Mouse (Mus musculus): ENCODE data around the gene Tmem132e. TPM values are rescaled to one million over a fixed set of nuclear protein-coding genes. Genes with fewer than 3 reads are reported as not detected.

Gene Tmem132e
- polyA plus RNA-seq (2015; fragmentation: Nextera tagmentation; extraction: Ambion mirVana), result 0.56 and 0.67 TPM in 2 replicates

DNA sequence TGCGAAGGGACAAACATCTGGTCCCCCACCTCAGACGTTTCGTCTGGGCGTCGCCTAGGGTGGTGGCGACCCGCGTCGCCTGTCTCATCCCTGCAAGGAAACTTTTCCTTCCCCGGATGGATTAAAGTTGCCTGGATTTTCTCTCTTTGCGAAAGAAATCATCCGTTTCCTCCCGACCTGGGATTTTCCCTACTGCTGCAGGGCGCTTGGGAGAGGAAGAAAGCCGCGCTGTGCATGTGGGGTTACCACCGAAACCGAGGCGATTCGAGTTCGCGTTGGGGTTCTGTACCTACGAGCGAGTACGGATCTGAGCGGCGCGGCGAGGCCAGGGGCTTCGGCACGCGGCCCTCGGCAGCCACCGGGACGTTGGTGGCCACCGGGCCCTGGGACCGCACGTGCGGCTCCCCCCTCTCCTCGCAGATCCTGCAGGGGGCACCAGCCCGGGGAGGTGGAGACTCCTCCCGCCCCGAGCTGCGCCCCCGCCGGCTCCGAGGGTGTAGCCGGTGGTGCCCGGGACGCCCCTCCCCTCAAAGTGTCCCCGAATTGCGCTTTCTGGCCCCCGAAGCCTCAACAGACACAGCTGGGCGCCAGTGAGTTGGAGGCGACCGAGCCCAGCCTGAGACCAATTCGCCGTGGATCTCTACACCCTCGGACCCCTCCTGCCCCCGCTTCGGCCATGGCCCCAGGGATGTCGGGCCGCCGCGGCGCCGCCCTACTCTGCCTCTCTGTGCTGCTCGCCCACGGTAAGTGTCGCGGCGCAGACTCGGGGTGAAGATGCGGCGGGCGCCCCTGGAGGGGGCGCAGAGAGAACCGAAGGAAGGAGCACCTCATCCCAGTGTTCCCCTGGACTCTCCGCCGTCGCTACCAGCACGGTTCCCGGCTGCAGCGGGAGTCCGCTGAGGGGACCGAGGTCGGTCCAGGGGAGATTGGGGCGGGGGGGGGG, at the start of gene Tmem132e:
Tmem132e (plus strand) TSS at position 530 of the 943 bp plus-strand sequence.
- Histone ChIP-seq H3K4me2 (peak within 1 kb of the TSS; percentile 95), H3K9me3 (no peaks in the 10 kb centered on the region), H3K27me3 (peaks cover 95% of the 10 kb centered on the region), H3K9ac (0 out of 2 replicates have a peak within 1 kb of the TSS, but pooled peaks have one; percentile 31), H3K27ac (no peak within 1 kb of the TSS), H3K4me1 (peaks cover 36% of the 10 kb centered on the region), H3K4me3 (peak within 1 kb of the TSS; percentile 55), H3K36me3 (no peaks in the 10 kb centered on the region)
- WGBS, result under 1% methylated on average over 87 of the region's 88 CpGs
- ATAC-seq (ENCODE audit: insufficient number of reproducible peaks, low FRiP score, low TSS enrichment, low read depth), result no peak

DNA sequence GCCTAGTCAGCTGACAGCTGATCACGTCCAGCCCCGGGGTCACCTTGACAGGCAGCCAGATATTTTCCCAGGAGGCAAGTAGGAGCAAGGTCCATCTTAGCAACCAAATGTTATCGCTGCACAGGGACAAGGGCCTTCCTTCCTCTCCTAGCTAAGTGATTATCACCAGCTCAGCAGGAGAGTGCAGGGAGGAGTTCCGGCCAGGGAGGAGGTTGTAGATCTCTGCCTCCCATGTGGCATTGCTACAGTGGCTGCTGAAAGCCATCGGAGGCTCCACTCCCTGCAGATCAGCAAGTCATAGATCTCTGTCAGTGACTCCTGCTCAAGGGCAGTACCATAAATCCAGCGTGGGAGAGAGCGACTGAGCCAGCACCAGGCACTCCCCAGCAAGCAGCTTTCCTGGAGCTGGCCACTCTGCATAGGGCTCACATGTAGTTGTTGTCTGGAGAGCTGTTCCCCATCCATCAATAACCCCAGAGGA, 48.7 kb upstream of the Tmem132e start:
- no peaks in the 10 kb centered on the region for H3K36me3 ChIP-seq
- no peak overlapping the region for H3K9ac ChIP-seq
- H3K4me1 ChIP-seq, result peaks cover 3% of the 10 kb centered on the region; the same call in 1 of the 2 replicates
- no peak overlapping the region for H3K4me3 ChIP-seq
- no peaks in the 10 kb centered on the region for H3K9me3 ChIP-seq
- no peak for ATAC-seq (ENCODE audit: insufficient number of reproducible peaks, low FRiP score, low TSS enrichment, low read depth)
- WGBS, result 11% methylated on average over 7 of the region's 7 CpGs
- H3K27ac ChIP-seq, result no peak overlapping the region
- 0 out of 2 replicates have a peak, but pooled peaks cover 4% of the 10 kb centered on the region for H3K27me3 ChIP-seq
- H3K4me2 ChIP-seq, result no peak overlapping the region

DNA sequence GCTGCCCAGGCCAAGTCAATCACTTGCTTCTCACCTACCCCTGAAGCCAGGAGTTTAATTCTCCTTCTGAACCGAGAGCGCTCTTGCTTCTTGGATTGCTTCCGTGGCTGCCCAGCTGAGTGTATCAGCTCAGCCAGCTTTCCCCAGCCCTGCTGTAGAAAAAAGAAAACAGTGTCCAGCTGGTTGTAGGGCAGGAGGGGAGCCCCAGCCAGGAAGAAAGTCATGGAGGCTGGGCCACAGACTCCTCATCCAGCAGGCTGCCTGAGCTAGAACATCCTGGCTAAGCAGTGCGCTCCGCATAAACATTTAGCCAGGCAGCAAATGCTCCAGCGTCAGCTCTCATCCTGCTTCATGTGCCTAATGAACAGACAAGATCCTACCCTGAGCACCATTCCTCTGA, 48.3 kb upstream of the Tmem132e start:
- Histone ChIP-seq H3K27ac (no peak overlapping the region), H3K9ac (no peak overlapping the region), H3K4me2 (no peak overlapping the region), H3K9me3 (no peaks in the 10 kb centered on the region), H3K4me3 (no peak overlapping the region), H3K27me3 (0 out of 2 replicates have a peak, but pooled peaks cover 4% of the 10 kb centered on the region), H3K36me3 (no peaks in the 10 kb centered on the region), H3K4me1 (peaks cover 3% of the 10 kb centered on the region; the same call in 1 of the 2 replicates)
- ATAC-seq (ENCODE audit: insufficient number of reproducible peaks, low FRiP score, low TSS enrichment, low read depth), result no peak
- WGBS, result 40% methylated on average over 6 of the region's 6 CpGs

DNA sequence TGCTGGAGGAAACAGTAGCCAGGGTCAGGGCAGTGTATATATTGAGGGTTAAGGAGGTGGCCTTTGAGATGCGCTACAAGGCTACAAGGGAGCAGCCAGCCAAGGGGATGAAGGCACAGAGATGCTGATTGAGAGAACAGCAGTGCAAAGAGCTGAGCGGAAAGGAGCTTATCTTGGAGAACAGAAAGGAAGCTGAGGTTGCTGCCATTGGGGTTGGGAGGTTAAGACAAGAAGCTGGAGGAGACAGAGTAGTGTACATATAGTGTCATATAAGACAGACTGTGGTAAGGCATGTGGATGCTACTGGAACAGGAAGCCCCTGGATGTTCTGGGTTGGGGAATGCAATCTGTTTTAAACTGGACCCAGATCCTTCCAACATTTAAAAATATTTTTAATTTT, 47.8 kb upstream of the Tmem132e start:
- no peak overlapping the region for H3K27ac ChIP-seq
- 60% methylated on average over 2 of the region's 2 CpGs for WGBS
- H3K4me1 ChIP-seq, result peaks cover 3% of the 10 kb centered on the region; the same call in 1 of the 2 replicates
- H3K9ac ChIP-seq, result no peak overlapping the region
- no peak for ATAC-seq (ENCODE audit: insufficient number of reproducible peaks, low FRiP score, low TSS enrichment, low read depth)
- H3K27me3 ChIP-seq, result 0 out of 2 replicates have a peak, but pooled peaks cover 4% of the 10 kb centered on the region
- H3K4me3 ChIP-seq, result no peak overlapping the region
- H3K36me3 ChIP-seq, result no peaks in the 10 kb centered on the region
- no peaks in the 10 kb centered on the region for H3K9me3 ChIP-seq
- H3K4me2 ChIP-seq, result no peak overlapping the region

DNA sequence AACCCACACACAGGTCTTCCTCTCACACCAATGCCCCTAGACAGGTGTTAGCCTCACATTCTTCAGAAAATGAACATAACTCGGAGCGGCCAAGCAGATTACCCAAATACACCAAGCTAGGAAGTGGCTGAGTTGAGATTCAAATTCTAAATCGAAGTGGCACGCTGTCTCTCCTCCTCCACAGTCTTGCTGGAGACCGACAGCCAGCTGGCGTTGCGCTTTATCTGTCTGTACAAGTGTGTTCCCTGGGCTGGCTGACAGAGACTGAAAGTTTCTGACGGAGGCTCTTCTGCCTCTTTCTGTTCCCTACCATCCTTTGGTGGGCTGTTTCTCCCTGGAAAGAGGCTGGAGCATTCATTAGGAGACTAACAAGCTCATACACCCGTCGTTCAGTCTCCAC, 37.7 kb upstream of the Tmem132e start:
- Histone ChIP-seq H3K9ac (no peak overlapping the region), H3K9me3 (no peaks in the 10 kb centered on the region), H3K27me3 (no peaks in the 10 kb centered on the region), H3K4me2 (no peak overlapping the region), H3K36me3 (no peaks in the 10 kb centered on the region), H3K4me1 (no peaks in the 10 kb centered on the region), H3K4me3 (no peak overlapping the region), H3K27ac (no peak overlapping the region)
- no peak for ATAC-seq (ENCODE audit: insufficient number of reproducible peaks, low FRiP score, low TSS enrichment, low read depth)
- 79% methylated on average over 10 of the region's 10 CpGs for WGBS

DNA sequence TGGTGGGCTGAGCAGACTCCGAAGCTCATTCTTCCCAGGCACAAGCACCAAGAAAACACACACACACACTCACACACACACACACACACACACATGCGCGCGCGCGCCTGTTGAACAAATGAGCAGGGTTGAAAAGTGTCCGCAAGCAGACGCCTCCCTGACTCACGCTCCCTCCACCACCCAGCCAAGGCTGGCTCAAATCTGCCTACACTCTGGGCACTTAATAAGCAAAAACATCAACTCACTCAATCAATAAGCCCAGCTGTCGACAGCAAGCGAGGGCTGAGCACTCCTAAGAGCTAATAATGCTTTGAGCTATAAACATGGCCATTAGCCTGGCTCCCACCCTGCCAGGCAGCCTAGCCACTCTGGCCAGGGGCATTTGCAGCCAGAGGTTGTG, 18.5 kb upstream of the Tmem132e start:
- no peak for ATAC-seq (ENCODE audit: insufficient number of reproducible peaks, low FRiP score, low TSS enrichment, low read depth)
- H3K4me1 ChIP-seq, result no peaks in the 10 kb centered on the region
- 69% methylated on average over 11 of the region's 11 CpGs for WGBS
- no peaks in the 10 kb centered on the region for H3K36me3 ChIP-seq
- H3K27me3 ChIP-seq, result no peaks in the 10 kb centered on the region
- H3K27ac ChIP-seq, result no peak overlapping the region
- no peaks in the 10 kb centered on the region for H3K9me3 ChIP-seq
- no peak overlapping the region for H3K4me3 ChIP-seq
- no peak overlapping the region for H3K4me2 ChIP-seq
- no peak overlapping the region for H3K9ac ChIP-seq

DNA sequence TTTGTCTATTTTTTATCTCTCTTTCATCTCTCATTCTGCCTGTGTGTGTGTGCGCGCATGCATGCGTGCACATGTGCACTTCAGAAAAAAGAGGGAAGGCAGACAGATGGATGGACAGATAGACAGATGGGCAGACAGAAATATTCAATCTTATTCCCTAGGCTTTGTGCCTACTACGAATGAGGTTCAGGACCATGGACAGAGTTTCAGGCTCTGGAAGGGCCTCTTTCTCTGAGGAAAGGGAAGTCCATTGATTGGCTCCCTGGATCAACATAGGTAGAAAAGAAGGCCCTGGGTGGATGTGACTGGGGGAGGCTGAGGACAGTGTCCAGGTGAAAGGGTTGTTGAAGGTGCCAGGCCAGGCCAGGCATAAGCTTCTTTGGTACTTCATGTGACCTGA, 17.1 kb upstream of the Tmem132e start:
- no peak overlapping the region for H3K4me3 ChIP-seq
- no peak overlapping the region for H3K27ac ChIP-seq
- WGBS, result 76% methylated on average over 4 of the region's 4 CpGs
- no peak overlapping the region for H3K4me2 ChIP-seq
- no peaks in the 10 kb centered on the region for H3K9me3 ChIP-seq
- ATAC-seq (ENCODE audit: insufficient number of reproducible peaks, low FRiP score, low TSS enrichment, low read depth), result no peak
- H3K36me3 ChIP-seq, result no peaks in the 10 kb centered on the region
- H3K9ac ChIP-seq, result no peak overlapping the region
- no peaks in the 10 kb centered on the region for H3K27me3 ChIP-seq
- no peaks in the 10 kb centered on the region for H3K4me1 ChIP-seq

DNA sequence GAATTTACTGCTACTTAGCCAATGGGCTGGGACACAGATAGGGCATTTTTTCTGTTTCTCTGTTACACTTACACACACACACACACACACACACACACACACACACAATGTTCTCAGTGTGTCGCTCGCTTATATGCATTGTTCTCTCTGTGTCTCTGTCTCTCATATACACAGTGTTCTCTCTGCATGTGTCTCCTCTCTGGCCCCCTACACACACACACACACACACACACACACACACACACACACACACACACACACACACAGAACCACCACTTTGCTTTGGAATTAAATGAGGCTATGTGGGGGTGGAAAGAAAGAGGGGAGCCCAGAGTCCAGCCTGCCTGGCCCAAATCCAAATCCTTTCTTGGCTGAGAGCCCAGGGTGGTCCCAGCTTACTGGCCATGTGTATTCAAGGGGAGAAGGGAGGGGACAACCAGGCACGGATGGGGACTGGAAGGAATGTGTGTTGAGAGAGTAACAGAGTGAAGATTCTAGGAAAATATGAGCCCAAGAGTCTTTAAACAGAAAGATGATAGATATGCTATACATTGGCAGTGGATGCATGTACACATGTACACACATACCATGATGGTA, 8.0 kb upstream of the Tmem132e start:
- no peak for ATAC-seq (ENCODE audit: insufficient number of reproducible peaks, low FRiP score, low TSS enrichment, low read depth)

DNA sequence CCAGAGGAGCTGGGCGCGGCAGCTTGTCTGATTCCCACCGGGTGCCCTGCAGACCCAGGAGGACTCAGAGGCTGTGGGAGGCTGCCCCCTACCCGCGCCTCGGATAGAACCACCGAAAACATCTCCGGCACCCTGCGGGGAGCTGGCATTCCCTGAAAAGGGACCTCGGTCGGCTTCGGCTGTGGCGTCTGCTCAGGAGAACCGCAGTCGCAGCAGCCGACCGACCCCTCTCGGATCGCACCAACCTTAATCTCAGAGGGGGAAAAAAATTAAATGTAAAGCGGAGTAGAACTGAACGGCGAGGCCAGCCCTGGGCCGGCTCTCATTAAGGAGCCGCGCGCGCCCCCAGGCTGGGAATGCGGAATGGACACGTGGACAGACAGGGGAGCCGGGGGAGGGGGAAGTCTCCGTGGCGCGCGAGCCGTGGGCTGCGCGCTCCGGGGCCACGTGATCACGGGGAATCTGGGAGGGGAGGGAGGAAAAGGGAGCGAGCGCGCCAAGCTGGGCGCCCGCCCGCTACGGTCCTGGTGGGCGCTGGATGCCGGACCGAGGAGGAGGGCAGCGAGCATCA, 1.6 kb upstream of the Tmem132e start:
- ATAC-seq (ENCODE audit: insufficient number of reproducible peaks, low FRiP score, low TSS enrichment, low read depth), result no peak
- under 1% methylated on average over 42 of the region's 51 CpGs for WGBS
- peak overlapping the region; percentile 95 for H3K4me2 ChIP-seq
- no peaks in the 10 kb centered on the region for H3K9me3 ChIP-seq
- peaks cover 93% of the 10 kb centered on the region for H3K27me3 ChIP-seq
- peak overlapping the region; percentile 55 for H3K4me3 ChIP-seq
- no peaks in the 10 kb centered on the region for H3K36me3 ChIP-seq
- no peak overlapping the region for H3K9ac ChIP-seq
- H3K4me1 ChIP-seq, result peaks cover 36% of the 10 kb centered on the region
- H3K27ac ChIP-seq, result no peak overlapping the region

More for the DNA sequence above, 8.0 kb upstream of the Tmem132e start:
- no peak overlapping the region for H3K4me2 ChIP-seq
- H3K27me3 ChIP-seq, result peaks cover 37% of the 10 kb centered on the region
- H3K9ac ChIP-seq, result no peak overlapping the region
- no peak overlapping the region for H3K27ac ChIP-seq
- 0 out of 2 replicates have a peak, but pooled peaks cover 2% of the 10 kb centered on the region for H3K4me1 ChIP-seq
- 56% methylated on average over 3 of the region's 3 CpGs for WGBS
- no peaks in the 10 kb centered on the region for H3K36me3 ChIP-seq
- H3K9me3 ChIP-seq, result no peaks in the 10 kb centered on the region
- H3K4me3 ChIP-seq, result no peak overlapping the region

DNA sequence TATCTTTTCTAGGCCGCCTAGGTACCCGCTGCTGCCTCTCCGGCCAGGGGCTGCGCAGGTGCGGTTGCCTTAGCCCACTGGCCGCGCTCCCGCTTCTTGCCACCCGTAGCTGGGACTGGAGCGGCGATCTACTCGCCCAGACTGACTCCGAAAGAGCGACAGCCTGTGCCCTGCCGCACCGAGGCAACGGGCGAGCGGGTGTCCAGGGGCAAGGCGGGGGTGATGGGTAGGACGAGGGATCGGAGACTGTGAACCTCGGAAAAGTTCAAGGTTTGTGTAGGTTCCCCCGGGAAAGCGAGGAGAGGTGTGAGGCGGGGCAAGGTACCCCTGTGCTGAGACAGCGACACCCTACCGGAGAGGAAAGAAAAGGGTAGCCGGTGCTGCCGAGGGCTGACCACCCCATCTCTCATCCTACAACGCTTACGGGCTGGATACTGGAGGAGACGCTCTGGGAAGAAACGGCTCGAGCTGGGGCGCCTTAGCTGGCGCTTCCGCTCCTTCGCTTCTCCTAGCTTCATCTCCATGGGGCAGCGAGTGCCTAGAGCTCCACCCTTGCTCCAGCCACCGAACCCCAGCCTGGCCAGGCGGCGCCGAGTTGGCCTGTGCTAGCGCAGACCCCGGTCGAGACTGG, 874 bp upstream of the Tmem132e start:
- Histone ChIP-seq H3K4me1 (peaks cover 36% of the 10 kb centered on the region), H3K27ac (no peak overlapping the region), H3K27me3 (peaks cover 96% of the 10 kb centered on the region), H3K36me3 (no peaks in the 10 kb centered on the region), H3K9me3 (no peaks in the 10 kb centered on the region), H3K4me2 (peak overlapping the region; percentile 95), H3K9ac (no peak overlapping the region), H3K4me3 (peak overlapping the region; percentile 55)
- ATAC-seq (ENCODE audit: insufficient number of reproducible peaks, low FRiP score, low TSS enrichment, low read depth), result no peak
- WGBS, result under 1% methylated on average over 47 of the region's 47 CpGs
